Mouse (Mus musculus) T-helper 17 cell (primary cell): Measurements from ENCODE around the gene Gm21974.
"Not testable (repeated sequence)": the region's sequence is repeated elsewhere in the genome, so short reads cannot be mapped to it uniquely, and the experiment has no call there.

Experiments used
- in situ Hi-C, 2 experiments: fragments of 300-600 bp; cut with MboI, MseI; formaldehyde crosslinking; loops; 1 replicate in 1 of 2; 2 replicates in 1 of 2; pipeline ENCODE4 v1.15.1; 2025; ENCODE audit warnings: high pct_unique_total_duplicates in 2 of 2

Gene Gm21974

DNA sequence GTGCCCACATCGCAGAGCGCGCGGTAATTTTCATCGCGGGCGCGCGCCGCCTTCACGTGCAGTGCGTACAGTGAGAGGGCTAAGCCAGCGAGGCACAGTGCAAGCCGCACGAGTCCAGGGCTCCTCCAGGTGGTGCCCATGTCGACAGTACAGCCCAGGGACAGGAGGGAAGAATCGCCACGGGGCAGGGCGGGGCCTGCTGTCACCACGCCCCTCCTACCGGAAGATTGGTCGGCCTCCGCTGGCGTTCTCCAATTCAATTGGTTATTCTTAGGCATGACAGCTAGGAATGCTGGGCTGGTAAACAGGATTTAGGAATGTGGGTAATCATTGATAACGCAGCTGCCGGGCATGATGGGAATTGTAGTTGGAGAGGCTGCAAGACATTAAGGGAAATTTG, at the start of gene Gm21974, which contains the start of gene Vkorc1:
Gene Gm21974 (minus strand): TSS at position 13 of the 400 bp plus-strand sequence.
Gene Vkorc1 (minus strand): TSS at position 176 of the 400 bp plus-strand sequence.
- in situ Hi-C loops, result no loop called here

- in situ Hi-C loops, result no loop called here
Measured at GRCm38 (mm10) chr7:127944614-127945013, 49.4 kb upstream of the Gm21974 start.

- in situ Hi-C loops, result not testable (repeated sequence)
Measured at GRCm38 (mm10) chr7:127942097-127942496, 46.8 kb upstream of the Gm21974 start.

- in situ Hi-C loops, result no loop called here
Measured at GRCm38 (mm10) chr7:127936216-127936884, 41.1 kb upstream of the Gm21974 start.

DNA sequence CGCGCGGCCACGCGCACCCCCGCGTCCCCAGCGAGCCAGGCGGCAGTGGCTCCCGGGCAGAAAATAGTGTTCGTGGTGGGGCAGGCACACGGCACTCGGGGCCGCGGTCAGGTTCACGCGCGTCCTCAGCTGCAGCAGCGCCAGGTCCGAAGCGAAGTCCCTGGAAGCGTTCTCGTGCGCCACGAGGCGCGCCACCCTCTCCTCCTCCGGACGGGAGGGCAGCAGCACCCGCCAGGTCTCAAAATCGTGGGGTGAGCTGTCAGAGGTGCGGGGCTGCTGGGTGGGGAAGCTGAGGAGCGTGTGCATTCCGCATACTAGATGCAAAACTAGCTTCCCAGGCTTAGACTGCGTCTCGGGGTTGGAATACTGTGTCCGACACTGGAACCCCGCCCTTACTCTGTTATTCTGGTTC, 40.5 kb upstream of the Gm21974 start:
- in situ Hi-C loops, result no loop called here

- in situ Hi-C loops, result no loop called here
Measured at GRCm38 (mm10) chr7:127935028-127935722, 39.9 kb upstream of the Gm21974 start.

DNA sequence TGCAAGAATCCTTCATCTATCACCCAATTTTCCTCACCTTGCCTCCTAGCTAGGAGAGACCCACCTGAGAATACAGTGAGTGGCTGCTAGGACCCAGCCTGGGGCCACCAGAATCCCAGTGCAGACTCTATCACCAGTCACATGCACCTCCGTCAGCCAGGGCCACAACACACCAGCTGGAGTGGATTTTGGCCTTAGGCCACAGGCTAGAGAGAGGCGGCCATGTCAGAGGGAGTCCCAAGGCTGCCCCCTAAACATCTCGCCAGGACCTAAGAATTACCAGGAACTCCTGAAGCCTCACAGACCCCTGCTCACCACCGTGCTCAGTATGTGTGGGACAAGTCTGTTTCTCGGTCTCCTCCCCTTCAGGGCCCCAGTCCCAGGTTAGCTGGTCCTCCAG, 38.8 kb upstream of the Gm21974 start:
- in situ Hi-C loops, result no loop called here

DNA sequence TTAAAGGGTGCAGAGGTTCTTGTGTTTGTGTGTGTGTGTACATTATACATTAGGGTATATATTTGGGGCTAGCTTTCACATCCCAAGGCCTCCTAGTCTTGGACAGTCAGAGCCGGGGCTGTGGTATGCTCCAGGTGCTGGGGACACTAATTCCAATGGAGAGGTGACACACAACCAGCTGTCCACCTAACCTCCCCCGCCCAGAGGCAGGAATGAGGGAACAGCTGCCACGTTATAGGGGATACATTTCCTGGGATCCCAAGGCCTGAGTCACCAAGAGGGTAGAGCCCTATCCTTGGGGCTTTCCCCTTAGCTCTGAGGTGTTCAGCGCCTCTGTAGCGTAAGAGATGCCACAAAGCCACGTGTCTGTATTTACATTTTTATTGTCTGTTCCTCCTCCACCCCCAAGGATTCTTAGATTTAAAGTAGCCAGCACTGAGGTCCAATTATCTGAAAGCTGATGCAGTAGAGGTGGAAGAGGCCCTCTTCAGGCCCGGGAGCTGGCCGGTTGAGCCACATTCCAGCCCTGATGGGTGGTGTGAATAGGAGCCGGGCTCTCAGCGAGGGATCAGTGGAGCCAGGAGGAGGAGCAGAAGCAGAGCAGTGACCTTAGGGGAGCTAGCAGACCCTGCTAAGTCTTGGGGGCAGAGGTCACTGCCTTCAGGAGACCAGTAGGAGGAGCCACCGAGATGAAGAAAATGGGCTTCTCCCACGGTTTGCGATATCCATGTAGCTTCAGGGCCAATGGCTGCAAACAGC, 37.2 kb upstream of the Gm21974 start:
- in situ Hi-C loops, result no loop called here

DNA sequence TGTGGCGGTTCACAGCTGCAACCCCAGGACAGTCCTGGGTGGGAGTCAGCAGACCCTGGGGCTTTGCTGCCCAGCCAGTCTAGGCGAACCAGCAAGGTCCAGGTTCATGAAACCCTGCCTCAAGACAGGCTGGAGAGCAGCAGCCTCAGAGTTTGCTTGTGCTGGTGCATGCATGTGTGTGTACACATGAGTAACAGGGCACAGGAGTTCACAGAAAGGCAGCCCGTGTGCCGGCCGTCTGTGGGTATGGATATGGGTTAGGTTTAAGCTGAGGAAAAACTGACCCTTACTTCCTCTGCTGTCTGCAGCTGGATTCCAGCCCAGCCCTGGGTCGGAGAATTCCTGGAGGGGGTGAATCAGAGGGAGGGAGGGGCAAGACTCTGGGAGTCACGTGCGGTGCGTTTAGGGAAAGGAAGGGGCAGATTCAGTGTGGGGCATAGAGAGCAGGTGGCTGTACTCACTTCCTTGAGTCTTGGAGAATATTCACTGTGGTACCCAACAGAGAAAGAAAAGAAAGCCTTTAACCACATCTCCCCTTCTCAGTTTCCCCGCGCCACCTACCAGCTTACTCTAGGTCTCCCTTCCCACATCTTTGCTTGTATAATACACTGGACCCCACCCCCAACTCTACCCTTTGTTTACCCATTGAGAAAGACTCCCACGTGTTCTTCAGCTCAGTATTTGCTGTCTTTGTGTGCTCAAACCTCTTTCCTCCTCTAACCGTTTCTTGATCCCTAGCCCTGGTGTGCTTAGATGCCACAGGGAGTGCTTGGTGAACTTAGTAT, 36.3 kb upstream of the Gm21974 start:
- in situ Hi-C loops, result no loop called here

- in situ Hi-C loops, result no loop called here
Measured at GRCm38 (mm10) chr7:127930636-127931035, 35.4 kb upstream of the Gm21974 start.

DNA sequence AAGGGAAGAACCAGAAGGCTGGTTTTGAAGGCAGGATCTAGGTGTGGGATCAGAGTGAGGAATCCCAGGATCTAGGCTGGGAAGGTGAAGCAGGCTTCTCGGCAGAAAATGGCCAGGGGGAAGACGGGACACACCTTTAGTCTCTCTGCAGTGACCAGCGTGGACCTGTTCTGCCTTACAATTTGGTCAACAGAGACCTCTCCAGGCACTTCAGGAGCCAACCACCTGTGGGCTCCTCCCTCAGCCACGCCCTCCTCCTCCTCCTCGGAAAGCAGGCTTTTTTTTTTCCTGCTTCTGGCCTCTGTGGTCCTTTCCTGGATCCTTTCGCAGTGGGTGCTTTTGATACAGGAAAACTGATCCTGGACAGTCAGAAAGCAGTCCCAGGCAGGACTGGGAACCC, 34.7 kb upstream of the Gm21974 start, which contains the start of gene Prss8:
Gene Prss8 (minus strand): TSS at position 182 of the 400 bp plus-strand sequence.
- in situ Hi-C loops, result no loop called here

- in situ Hi-C loops, result no loop called here
Measured at GRCm38 (mm10) chr7:127928596-127928995, 33.3 kb upstream of the Gm21974 start.

DNA sequence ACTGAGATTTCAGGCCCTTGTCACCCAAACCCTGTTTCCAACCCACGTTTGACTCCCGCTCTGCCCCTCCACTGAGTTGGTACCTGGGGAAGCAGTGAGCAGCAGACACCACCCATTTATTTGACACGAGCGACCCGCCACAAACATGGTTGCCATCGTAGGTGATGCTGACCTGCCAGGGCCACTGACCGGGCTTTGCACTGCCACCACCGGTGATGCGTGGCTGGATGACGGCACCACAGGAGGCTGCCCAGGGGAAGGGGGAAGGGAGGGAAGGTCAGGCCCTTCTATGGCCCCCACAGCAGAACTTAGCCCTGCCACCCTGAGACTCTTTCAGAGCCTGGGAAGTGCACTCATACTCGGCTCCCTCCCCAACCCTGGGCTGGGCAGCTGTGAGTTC, 32.5 kb upstream of the Gm21974 start:
- in situ Hi-C loops, result no loop called here

- in situ Hi-C loops, result no loop called here
Measured at GRCm38 (mm10) chr7:127926846-127927245, 31.6 kb upstream of the Gm21974 start.

DNA sequence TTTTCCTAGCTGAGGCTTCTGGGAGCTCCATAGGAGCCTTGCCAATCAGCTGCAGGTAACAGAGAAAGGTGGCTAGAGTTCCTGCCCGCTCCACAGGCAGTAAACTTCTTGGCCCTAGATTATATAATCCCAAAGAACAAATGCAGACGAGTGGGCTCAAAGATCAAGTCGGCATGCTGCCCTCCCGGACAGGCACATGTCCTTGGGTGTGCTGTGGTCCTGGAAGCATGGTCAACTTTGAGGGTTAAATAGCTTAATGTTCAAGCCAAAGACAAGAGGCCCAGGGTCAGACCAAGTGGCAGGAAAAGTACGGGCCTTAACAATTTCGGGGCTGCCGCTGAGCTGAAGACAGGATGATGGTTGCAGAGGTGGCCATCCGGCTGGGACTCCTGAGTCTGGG, 30.8 kb upstream of the Gm21974 start:
- in situ Hi-C loops, result no loop called here

DNA sequence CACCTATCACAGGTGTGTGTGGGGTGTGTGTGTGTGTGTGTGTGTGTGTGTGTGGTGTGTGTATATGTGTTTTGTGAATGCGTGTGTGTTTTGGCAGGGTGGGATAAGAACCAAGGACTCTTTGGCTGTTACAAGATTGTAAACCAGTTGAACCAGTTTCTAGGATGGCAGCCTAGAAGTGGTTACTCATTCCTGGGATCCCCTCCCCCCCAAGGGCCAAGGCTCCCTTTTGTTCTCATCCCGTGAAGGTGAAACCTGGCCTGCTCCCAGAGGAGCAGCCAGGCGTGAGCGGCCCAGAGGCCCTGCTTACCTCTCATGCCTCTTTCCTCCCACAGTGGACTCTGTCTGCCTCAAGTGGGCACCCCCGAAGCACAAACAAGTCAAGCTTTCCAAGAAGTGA, 30.0 kb upstream of the Gm21974 start:
- in situ Hi-C loops, result no loop called here

DNA sequence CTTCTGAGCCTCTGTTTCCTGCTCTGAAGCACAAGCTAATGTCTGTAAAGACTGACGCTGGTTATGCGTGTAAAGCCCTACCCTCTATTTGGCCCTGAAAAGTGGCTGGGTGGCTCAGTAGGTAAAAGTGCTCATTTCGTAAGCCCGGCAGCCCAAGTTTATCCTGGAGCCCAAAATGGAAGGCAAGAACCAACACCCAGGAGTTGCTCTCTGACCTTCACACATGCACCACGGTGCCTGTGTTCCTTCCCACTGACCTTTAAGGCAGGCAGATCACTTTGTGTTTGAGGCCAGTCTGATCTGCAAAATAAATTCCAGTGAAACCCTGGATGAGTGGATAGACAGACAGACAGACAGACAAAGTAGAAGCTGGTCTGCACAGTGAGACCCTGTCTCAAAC, 28.5 kb upstream of the Gm21974 start:
- in situ Hi-C loops, result no loop called here

DNA sequence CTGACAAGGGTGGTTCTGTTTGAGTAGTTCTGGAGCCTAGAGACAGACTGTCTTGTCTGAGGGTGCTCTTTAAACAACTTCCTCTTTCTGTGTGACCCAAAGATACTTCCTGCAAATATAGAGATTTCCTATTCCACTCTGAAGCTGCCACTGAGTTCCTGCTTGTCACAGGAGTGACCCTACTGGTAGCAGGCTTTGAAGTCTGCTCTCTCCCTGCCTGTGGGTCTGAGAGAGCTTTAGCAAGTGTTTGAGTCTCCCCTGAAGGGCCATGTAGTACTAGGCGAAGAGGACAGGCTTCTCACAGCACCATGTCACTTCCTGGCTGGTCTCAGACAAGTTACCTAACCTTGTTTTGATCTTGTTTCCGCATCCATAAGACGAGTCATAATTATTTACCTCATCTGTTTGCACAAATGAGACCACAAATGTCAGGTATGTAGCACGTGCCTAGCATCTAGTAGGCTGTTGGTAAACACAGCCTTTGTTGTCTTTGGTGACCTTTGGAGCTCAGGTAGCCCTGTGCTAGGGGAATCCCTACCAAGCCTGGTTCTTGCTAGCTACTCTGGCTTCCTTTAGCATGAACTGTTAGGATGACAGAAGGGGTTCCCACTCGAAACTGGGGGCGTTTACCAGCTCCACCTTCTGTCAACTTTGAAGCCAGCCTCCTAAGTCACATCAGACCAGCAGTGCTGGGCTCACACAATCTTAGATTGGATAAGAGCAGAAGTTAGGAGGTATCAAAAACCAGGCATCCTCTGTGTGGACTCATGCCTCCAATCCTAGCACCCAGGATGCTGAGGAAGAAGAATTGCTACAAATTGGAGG, 27.4 kb upstream of the Gm21974 start:
- in situ Hi-C loops, result no loop called here

- in situ Hi-C loops, result no loop called here
Measured at GRCm38 (mm10) chr7:127921516-127921915, 26.3 kb upstream of the Gm21974 start.

DNA sequence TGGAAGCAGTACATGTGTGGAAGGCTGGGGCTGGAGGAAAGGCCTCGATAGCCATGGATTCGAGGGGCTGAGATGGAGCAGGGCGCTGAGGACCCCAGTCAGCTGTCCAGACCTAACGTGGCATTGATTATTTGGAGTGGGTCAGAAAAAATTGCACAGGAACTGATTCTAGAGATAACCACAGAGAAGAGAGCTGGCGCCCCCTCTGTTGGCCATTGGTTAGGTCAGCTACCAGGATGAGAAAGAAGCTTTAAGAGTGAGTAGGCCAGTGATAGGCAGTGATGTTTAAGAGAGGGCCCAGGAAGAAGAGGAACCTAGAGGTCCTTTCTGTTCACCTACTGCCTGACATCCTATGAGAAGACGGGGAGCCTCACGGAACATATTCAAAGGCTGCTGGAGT, 24.0 kb upstream of the Gm21974 start:
- in situ Hi-C loops, result no loop called here

GRCm38 (mm10) chr7:127918203-127918602, 22.9 kb upstream of the Gm21974 start:
- in situ Hi-C loops, result no loop called here
